Mouse (Mus musculus) kidney, embryonic 15.5 days (tissue): ENCODE measurements at regions not wholly inside any gene's neighbourhood (a gene's known extent, or its start where the extent isn't known, plus 50 kb on each side); places are given as distances from the start of the nearest gene placed in this dataset.

Source experiments
- ATAC-seq: fragments of 200-750 bp; cut with Nextera tagmentation; replicated peaks from 2 replicates; pipeline ENCODE4 v1.8.0; 2017; ENCODE audit warnings: moderate TSS enrichment; ENCODE audit not compliant: low FRiP score
- H3K27ac ChIP-seq: fragments of 300-500 bp; sonication (generic); 2 replicates; pipeline ENCODE4 v1.5.1; 2015; ENCODE audit warnings: mild to moderate bottlenecking, inconsistent platforms
- H3K27me3 ChIP-seq: fragments of 300-500 bp; sonication (generic); 2 replicates; pipeline ENCODE4 v1.6.1; 2015; ENCODE audit warnings: inconsistent platforms
- H3K36me3 ChIP-seq: fragments of 300-500 bp; sonication (generic); 2 replicates; pipeline ENCODE4 v1.6.1; 2015; ENCODE audit warnings: inconsistent platforms
- H3K4me1 ChIP-seq: fragments of 300-500 bp; sonication (generic); 2 replicates; pipeline ENCODE4 v1.6.1; 2015; ENCODE audit warnings: inconsistent platforms
- H3K4me2 ChIP-seq: fragments of 300-500 bp; sonication (generic); 2 replicates; pipeline ENCODE4 v1.6.1; 2015; ENCODE audit warnings: moderate library complexity, mild to moderate bottlenecking, inconsistent platforms
- H3K4me3 ChIP-seq: fragments of 300-500 bp; sonication (generic); replicated peaks from 2 replicates; pipeline ENCODE4 v1.5.1; 2015; ENCODE audit warnings: mild to moderate bottlenecking, inconsistent platforms
- H3K9ac ChIP-seq: fragments of 300-500 bp; sonication (generic); 2 replicates; pipeline ENCODE4 v1.6.1; 2015; ENCODE audit warnings: mild to moderate bottlenecking, inconsistent platforms
- H3K9me3 ChIP-seq: fragments of 300-500 bp; sonication (generic); replicated peaks from 2 replicates; pipeline ENCODE4 v1.6.1; 2016; ENCODE audit warnings: inconsistent platforms
- WGBS: fragments of 180-500 bp; shearing (Covaris S2); methylation state at CpG from one replicate; pipeline ENCODE4 v1.1.7; 2015; ENCODE audit warnings: mixed read lengths; 5-methylcytosine and 5-hydroxymethylcytosine counted together

GRCm38 (mm10) chr11:7506421-7506945 is 292.8 kb upstream of the Igfbp3 start:
- 22% methylated on average over 7 of the region's 7 CpGs for WGBS
- no peak overlapping the region for H3K4me3 ChIP-seq
- H3K27me3 ChIP-seq, result no peaks in the 10 kb centered on the region
- H3K27ac ChIP-seq, result 0 out of 2 replicates have a peak overlapping the region, but pooled peaks have one; percentile 1
- no peak overlapping the region for H3K9ac ChIP-seq
- H3K36me3 ChIP-seq, result no peaks in the 10 kb centered on the region
- ATAC-seq, result no peak
- H3K9me3 ChIP-seq, result no peaks in the 10 kb centered on the region
- no peak overlapping the region for H3K4me2 ChIP-seq
- peaks cover 18% of the 10 kb centered on the region for H3K4me1 ChIP-seq

- ATAC-seq, result 0 out of 2 replicates have a peak, but pooled peaks have one; percentile 44
These were observed 291.1 kb upstream of the Igfbp3 start for GRCm38 (mm10) chr11:7504651-7505321.

GRCm38 (mm10) chr11:7502679-7503078 is 289.0 kb upstream of the Igfbp3 start:
- Histone ChIP-seq H3K27ac (no peak overlapping the region), H3K27me3 (no peaks in the 10 kb centered on the region), H3K4me2 (no peak overlapping the region), H3K9ac (no peak overlapping the region), H3K4me1 (peaks cover 18% of the 10 kb centered on the region), H3K4me3 (no peak overlapping the region), H3K36me3 (no peaks in the 10 kb centered on the region), H3K9me3 (no peaks in the 10 kb centered on the region)
- 37% methylated on average over 2 of the region's 2 CpGs for WGBS
- ATAC-seq, result peak; percentile 73; the same call in 1 of the 2 replicates

More at GRCm38 (mm10) chr11:7504651-7505321, 291.1 kb upstream of the Igfbp3 start:
- Histone ChIP-seq H3K27ac (0 out of 2 replicates have a peak overlapping the region, but pooled peaks have one; percentile 45), H3K27me3 (no peaks in the 10 kb centered on the region), H3K4me2 (no peak overlapping the region), H3K4me1 (peaks cover 18% of the 10 kb centered on the region), H3K36me3 (no peaks in the 10 kb centered on the region), H3K9ac (no peak overlapping the region), H3K4me3 (no peak overlapping the region), H3K9me3 (no peaks in the 10 kb centered on the region)
- WGBS, result 82% methylated on average over 10 of the region's 10 CpGs

- Histone ChIP-seq H3K27me3 (no peaks in the 10 kb centered on the region), H3K4me3 (no peak overlapping the region), H3K4me2 (no peak overlapping the region), H3K27ac (0 out of 2 replicates have a peak overlapping the region, but pooled peaks have one; percentile 29), H3K4me1 (peaks cover 18% of the 10 kb centered on the region), H3K9ac (no peak overlapping the region), H3K36me3 (no peaks in the 10 kb centered on the region), H3K9me3 (no peaks in the 10 kb centered on the region)
- ATAC-seq, result peak; percentile 87
- WGBS, result 40% methylated on average over 2 of the region's 2 CpGs
These were observed 288.3 kb upstream of the Igfbp3 start for GRCm38 (mm10) chr11:7502045-7502444.

- WGBS, result 69% methylated on average over 6 of the region's 6 CpGs
- Histone ChIP-seq H3K4me3 (no peak overlapping the region), H3K4me2 (no peak overlapping the region), H3K9ac (no peak overlapping the region), H3K9me3 (no peaks in the 10 kb centered on the region), H3K4me1 (peaks cover 4% of the 10 kb centered on the region; the same call in 1 of the 2 replicates), H3K27ac (no peak overlapping the region), H3K27me3 (no peaks in the 10 kb centered on the region), H3K36me3 (no peaks in the 10 kb centered on the region)
- ATAC-seq, result no peak
These were observed 284.1 kb upstream of the Igfbp3 start for GRCm38 (mm10) chr11:7497803-7498202.

GRCm38 (mm10) chr11:7473832-7474545 is 260.3 kb upstream of the Igfbp3 start:
- Histone ChIP-seq H3K27ac (no peak overlapping the region), H3K4me1 (0 out of 2 replicates have a peak, but pooled peaks cover 6% of the 10 kb centered on the region), H3K4me2 (no peak overlapping the region), H3K36me3 (no peaks in the 10 kb centered on the region), H3K4me3 (no peak overlapping the region), H3K9me3 (no peaks in the 10 kb centered on the region), H3K27me3 (no peaks in the 10 kb centered on the region), H3K9ac (no peak overlapping the region)
- 0 out of 2 replicates have a peak, but pooled peaks have one; percentile 15 for ATAC-seq
- WGBS, result 61% methylated on average over 7 of the region's 7 CpGs

- Histone ChIP-seq H3K9me3 (no peaks in the 10 kb centered on the region), H3K4me2 (no peak overlapping the region), H3K36me3 (no peaks in the 10 kb centered on the region), H3K9ac (no peak overlapping the region), H3K27ac (no peak overlapping the region), H3K4me3 (no peak overlapping the region), H3K27me3 (no peaks in the 10 kb centered on the region), H3K4me1 (peaks cover 16% of the 10 kb centered on the region)
- 78% methylated on average over 1 of the region's 1 CpGs for WGBS
- no peak for ATAC-seq
These were observed 251.8 kb upstream of the Igfbp3 start for GRCm38 (mm10) chr11:7465522-7465921.

GRCm38 (mm10) chr11:7461956-7462771 is 248.4 kb upstream of the Igfbp3 start:
- no peak overlapping the region for H3K9ac ChIP-seq
- H3K36me3 ChIP-seq, result no peaks in the 10 kb centered on the region
- ATAC-seq, result peak; percentile 87
- H3K9me3 ChIP-seq, result no peaks in the 10 kb centered on the region
- no peaks in the 10 kb centered on the region for H3K27me3 ChIP-seq
- peaks cover 16% of the 10 kb centered on the region for H3K4me1 ChIP-seq
- H3K4me2 ChIP-seq, result no peak overlapping the region
- peak overlapping the region; percentile 78 for H3K27ac ChIP-seq
- 20% methylated on average over 6 of the region's 6 CpGs for WGBS
- no peak overlapping the region for H3K4me3 ChIP-seq

- WGBS, result 71% methylated on average over 4 of the region's 4 CpGs
- H3K4me1 ChIP-seq, result no peaks in the 10 kb centered on the region
These were observed 238.0 kb upstream of the Igfbp3 start for GRCm38 (mm10) chr11:7451756-7452155.

GRCm38 (mm10) chr11:7444494-7444893 is 230.8 kb upstream of the Igfbp3 start:
- 96% methylated on average over 8 of the region's 8 CpGs for WGBS
- Histone ChIP-seq H3K9ac (no peak overlapping the region), H3K9me3 (no peaks in the 10 kb centered on the region), H3K4me2 (no peak overlapping the region), H3K4me3 (no peak overlapping the region), H3K36me3 (no peaks in the 10 kb centered on the region), H3K27me3 (no peaks in the 10 kb centered on the region), H3K27ac (no peak overlapping the region), H3K4me1 (no peaks in the 10 kb centered on the region)
- ATAC-seq, result no peak

More at GRCm38 (mm10) chr11:7451756-7452155, 238.0 kb upstream of the Igfbp3 start:
- H3K9me3 ChIP-seq, result no peaks in the 10 kb centered on the region
- no peak overlapping the region for H3K27ac ChIP-seq
- no peaks in the 10 kb centered on the region for H3K36me3 ChIP-seq
- no peaks in the 10 kb centered on the region for H3K27me3 ChIP-seq
- no peak overlapping the region for H3K9ac ChIP-seq
- ATAC-seq, result no peak
- no peak overlapping the region for H3K4me2 ChIP-seq
- no peak overlapping the region for H3K4me3 ChIP-seq

- no peak overlapping the region for H3K27ac ChIP-seq
- H3K4me3 ChIP-seq, result no peak overlapping the region
- H3K9me3 ChIP-seq, result no peaks in the 10 kb centered on the region
- no peak overlapping the region for H3K9ac ChIP-seq
- no peaks in the 10 kb centered on the region for H3K4me1 ChIP-seq
- H3K27me3 ChIP-seq, result no peaks in the 10 kb centered on the region
- H3K4me2 ChIP-seq, result no peak overlapping the region
- 64% methylated on average over 3 of the region's 3 CpGs for WGBS
- ATAC-seq, result no peak
- H3K36me3 ChIP-seq, result no peaks in the 10 kb centered on the region
These were observed 225.6 kb upstream of the Igfbp3 start for GRCm38 (mm10) chr11:7439276-7439675.
